Mouse (Mus musculus): ENCODE measurements at regions not wholly inside any gene's neighbourhood (a gene's known extent, or its start where the extent isn't known, plus 50 kb on each side); places are given as distances from the start of the nearest gene placed in this dataset.
"Not testable (repeated sequence)": the region's sequence is repeated elsewhere in the genome, so short reads cannot be mapped to it uniquely, and the experiment has no call there.

DNA sequence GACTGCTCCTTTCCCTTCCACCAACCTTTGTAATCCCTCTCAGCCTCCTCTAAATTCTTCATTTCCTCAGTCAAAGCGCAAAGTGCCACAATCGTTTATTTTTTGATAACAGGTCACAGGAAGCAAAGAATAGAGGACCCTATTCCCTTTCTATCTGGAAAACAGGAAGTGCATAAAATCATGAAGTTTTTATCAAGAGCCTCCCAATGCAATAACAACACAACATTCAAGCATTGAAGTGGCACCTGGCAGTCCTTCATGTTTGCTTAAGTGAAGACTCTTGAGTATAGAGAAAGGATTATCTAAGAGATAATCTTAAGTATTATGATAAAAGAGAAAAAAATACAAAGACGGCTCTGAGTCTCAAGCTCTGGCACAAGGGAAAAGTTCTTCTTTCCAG, 111.9 kb downstream of the Ibtk start:
- WGBS: 65% methylated on average over 3 of the region's 3 CpGs
- no peak overlapping the region for H3K4me3 ChIP-seq (ENCODE audit: extremely low read depth, insufficient read depth, insufficient read length)
- TF ChIP-seq POLR2A (IDR thresholded peaks at IDR 0.05; ENCODE audit: low read depth, low read length) (no peak), CTCF (IDR thresholded peaks at IDR 0.05; ENCODE audit: extremely low read depth, insufficient read depth, insufficient read length, insufficient replicate concordance) (no peak)
- no peak overlapping the region for H3K27ac ChIP-seq (ENCODE audit: insufficient read depth, low read length)
- H3K4me1 ChIP-seq (ENCODE audit: control insufficient read depth, insufficient read depth, insufficient read length): no peaks in the 10 kb centered on the region
- no peaks in the 10 kb centered on the region for H3K36me3 ChIP-seq (ENCODE audit: control insufficient read depth, insufficient read depth, low read length)
- DNase-seq (ENCODE audit: low read depth in 1 of 2, low spot score in 2 of 2): no peak
- H3K27me3 ChIP-seq (ENCODE audit: control insufficient read depth, insufficient read depth, low read length): no peaks in the 10 kb centered on the region

- H3K27me3 ChIP-seq (ENCODE audit: control insufficient read depth, insufficient read depth, low read length): no peaks in the 10 kb centered on the region
- 69% methylated on average over 3 of the region's 3 CpGs for WGBS
- no peak overlapping the region for H3K4me3 ChIP-seq (ENCODE audit: extremely low read depth, insufficient read depth, insufficient read length)
- H3K27ac ChIP-seq (ENCODE audit: insufficient read depth, low read length): no peak overlapping the region
- TF ChIP-seq POLR2A (IDR thresholded peaks at IDR 0.05; ENCODE audit: low read depth, low read length) (no peak), CTCF (IDR thresholded peaks at IDR 0.05; ENCODE audit: extremely low read depth, insufficient read depth, insufficient read length, insufficient replicate concordance) (no peak)
- no peaks in the 10 kb centered on the region for H3K36me3 ChIP-seq (ENCODE audit: control insufficient read depth, insufficient read depth, low read length)
- no peaks in the 10 kb centered on the region for H3K4me1 ChIP-seq (ENCODE audit: control insufficient read depth, insufficient read depth, insufficient read length)
- no peak for DNase-seq (ENCODE audit: low read depth in 1 of 2, low spot score in 2 of 2)
These were observed 113.0 kb downstream of the Ibtk start for GRCm38 (mm10) chr9:85636131-85636447.

DNA sequence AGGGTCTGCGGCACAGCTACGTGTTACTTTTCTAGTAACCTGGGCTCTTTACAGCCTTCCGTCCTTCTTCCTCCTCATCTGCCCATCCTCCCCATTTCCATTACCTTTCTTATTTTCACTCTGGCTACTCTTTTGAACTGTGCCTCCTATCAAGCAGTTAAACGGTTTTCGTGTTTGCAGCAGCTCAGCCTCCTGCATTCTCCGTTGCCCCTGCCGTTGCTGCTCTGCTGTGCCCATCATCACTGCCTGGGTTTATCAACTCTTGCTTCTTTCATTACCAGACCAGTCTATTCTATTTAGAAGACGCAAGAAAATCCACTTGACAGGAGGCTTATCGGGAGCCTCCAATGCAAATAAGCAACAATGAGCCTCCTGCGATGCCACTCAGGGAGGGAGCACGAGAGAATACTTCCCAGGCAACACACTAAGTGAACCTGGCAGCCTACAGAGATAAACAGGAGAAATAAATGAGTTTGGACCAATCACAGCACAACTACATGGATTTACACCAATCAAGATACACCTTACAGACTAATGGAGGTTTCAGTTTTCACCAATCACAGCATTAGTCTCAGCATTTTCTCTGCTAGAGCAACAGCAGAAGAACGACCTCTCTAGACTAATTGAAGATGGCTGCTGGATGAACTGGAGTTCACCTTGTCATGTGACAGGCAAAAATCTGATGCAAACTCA, 113.5 kb downstream of the Ibtk start:
- WGBS: 90% methylated on average over 12 of the region's 12 CpGs
- no peak for TF ChIP-seq POLR2A (IDR thresholded peaks at IDR 0.05; ENCODE audit: low read depth, low read length)
- no peak for TF ChIP-seq CTCF (IDR thresholded peaks at IDR 0.05; ENCODE audit: extremely low read depth, insufficient read depth, insufficient read length, insufficient replicate concordance)
- Histone ChIP-seq H3K36me3 (ENCODE audit: control insufficient read depth, insufficient read depth, low read length) (no peaks in the 10 kb centered on the region), H3K27ac (ENCODE audit: insufficient read depth, low read length) (no peak overlapping the region), H3K4me3 (ENCODE audit: extremely low read depth, insufficient read depth, insufficient read length) (no peak overlapping the region), H3K4me1 (ENCODE audit: control insufficient read depth, insufficient read depth, insufficient read length) (no peaks in the 10 kb centered on the region), H3K27me3 (ENCODE audit: control insufficient read depth, insufficient read depth, low read length) (no peaks in the 10 kb centered on the region)
- no peak for DNase-seq (ENCODE audit: low read depth in 1 of 2, low spot score in 2 of 2)

DNA sequence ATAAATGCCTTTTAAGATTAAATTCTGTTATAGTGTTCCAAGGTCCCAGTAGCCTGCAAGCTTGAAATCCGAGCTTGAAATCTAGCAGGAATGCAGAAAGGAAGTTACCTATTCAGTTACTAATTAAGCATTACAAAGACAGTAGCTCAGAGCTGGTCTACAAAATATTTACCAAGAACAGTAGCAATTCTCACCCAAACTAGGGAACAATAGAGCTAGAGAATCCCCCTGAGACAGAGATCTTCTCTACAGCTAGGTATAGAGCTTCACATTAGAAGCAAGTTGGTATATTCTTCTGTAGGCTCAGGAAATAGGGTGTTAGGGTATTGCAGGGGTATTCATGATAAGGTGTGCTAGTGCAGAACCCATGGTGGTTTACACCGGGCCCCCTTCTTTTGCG, 114.3 kb downstream of the Ibtk start:
- H3K27me3 ChIP-seq (ENCODE audit: control insufficient read depth, insufficient read depth, low read length); H3K27ac ChIP-seq (ENCODE audit: insufficient read depth, low read length); H3K4me3 ChIP-seq (ENCODE audit: extremely low read depth, insufficient read depth, insufficient read length); DNase-seq (ENCODE audit: low read depth in 1 of 2, low spot score in 2 of 2); H3K36me3 ChIP-seq (ENCODE audit: control insufficient read depth, insufficient read depth, low read length); H3K4me1 ChIP-seq (ENCODE audit: control insufficient read depth, insufficient read depth, insufficient read length): not testable (repeated sequence)
- 87% methylated on average over 3 of the region's 3 CpGs for WGBS

DNA sequence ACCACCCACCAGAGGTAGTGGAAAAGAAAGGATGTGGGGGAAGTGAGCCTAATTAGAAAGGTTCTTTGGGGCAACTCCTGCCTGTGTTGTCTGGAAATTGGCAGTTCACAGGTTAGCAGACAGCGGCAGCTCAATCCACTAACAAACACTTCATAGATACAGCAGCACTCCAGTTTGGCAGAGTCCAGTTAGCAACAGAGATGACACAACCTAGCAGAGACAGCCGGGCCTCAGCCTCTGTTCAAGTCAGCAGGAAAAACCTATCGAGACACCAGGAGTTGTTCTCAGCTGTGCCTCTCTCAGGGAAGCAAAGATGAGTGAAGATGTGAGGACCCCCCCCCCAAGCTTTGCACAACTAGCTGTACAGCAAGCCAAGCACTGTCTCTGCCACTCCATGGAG, 131.2 kb downstream of the Ibtk start:
- TF ChIP-seq POLR2A (IDR thresholded peaks at IDR 0.05; ENCODE audit: low read depth, low read length): no peak
- no peak for TF ChIP-seq CTCF (IDR thresholded peaks at IDR 0.05; ENCODE audit: extremely low read depth, insufficient read depth, insufficient read length, insufficient replicate concordance)
- 86% methylated on average over 3 of the region's 3 CpGs for WGBS
- H3K4me3 ChIP-seq (ENCODE audit: extremely low read depth, insufficient read depth, insufficient read length): no peak overlapping the region
- DNase-seq (ENCODE audit: low read depth in 1 of 2, low spot score in 2 of 2): no peak
- no peaks in the 10 kb centered on the region for H3K36me3 ChIP-seq (ENCODE audit: control insufficient read depth, insufficient read depth, low read length)
- H3K27me3 ChIP-seq (ENCODE audit: control insufficient read depth, insufficient read depth, low read length): no peaks in the 10 kb centered on the region
- no peak overlapping the region for H3K27ac ChIP-seq (ENCODE audit: insufficient read depth, low read length)
- H3K4me1 ChIP-seq (ENCODE audit: control insufficient read depth, insufficient read depth, insufficient read length): no peaks in the 10 kb centered on the region

DNA sequence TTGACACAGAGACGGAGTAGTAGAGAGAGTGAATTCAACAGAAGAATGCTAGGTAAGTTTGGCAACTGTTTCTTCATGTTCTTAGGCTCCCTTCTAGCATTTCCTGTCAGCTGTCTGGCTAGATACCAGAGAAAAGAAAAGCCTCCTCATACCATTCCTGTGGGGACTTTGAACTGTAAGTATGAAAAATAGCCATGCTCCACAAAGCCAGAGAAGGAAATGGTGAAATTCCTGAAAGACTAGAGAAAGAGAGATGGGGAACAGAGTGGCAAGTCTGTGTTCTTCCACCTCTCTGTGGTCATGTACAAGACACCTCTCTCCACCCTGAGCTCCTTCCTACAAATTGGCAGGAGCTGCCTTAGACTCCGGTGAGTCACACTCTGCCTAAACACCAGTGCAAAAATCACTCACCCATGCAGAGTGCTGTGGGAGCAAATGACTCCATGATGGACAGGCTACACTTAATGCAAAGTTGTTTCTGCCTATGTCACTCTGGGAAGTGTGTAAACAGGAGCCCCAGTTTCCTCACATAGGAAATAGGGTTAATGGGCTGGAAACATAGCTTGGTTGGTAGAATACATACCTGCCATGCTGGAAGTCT, 131.9 kb downstream of the Ibtk start:
- 75% methylated on average over 2 of the region's 2 CpGs for WGBS
- TF ChIP-seq CTCF (IDR thresholded peaks at IDR 0.05; ENCODE audit: extremely low read depth, insufficient read depth, insufficient read length, insufficient replicate concordance) (no peak), POLR2A (IDR thresholded peaks at IDR 0.05; ENCODE audit: low read depth, low read length) (no peak)
- Histone ChIP-seq H3K36me3 (ENCODE audit: control insufficient read depth, insufficient read depth, low read length) (no peaks in the 10 kb centered on the region), H3K4me1 (ENCODE audit: control insufficient read depth, insufficient read depth, insufficient read length) (no peaks in the 10 kb centered on the region), H3K27ac (ENCODE audit: insufficient read depth, low read length) (no peak overlapping the region), H3K27me3 (ENCODE audit: control insufficient read depth, insufficient read depth, low read length) (no peaks in the 10 kb centered on the region), H3K4me3 (ENCODE audit: extremely low read depth, insufficient read depth, insufficient read length) (no peak overlapping the region)
- DNase-seq (ENCODE audit: low read depth in 1 of 2, low spot score in 2 of 2): no peak

GRCm38 (mm10) chr9:85616266-85616869, 132.8 kb downstream of the Ibtk start:
- no peak for TF ChIP-seq CTCF (IDR thresholded peaks at IDR 0.05; ENCODE audit: extremely low read depth, insufficient read depth, insufficient read length, insufficient replicate concordance)
- no peak for TF ChIP-seq POLR2A (IDR thresholded peaks at IDR 0.05; ENCODE audit: low read depth, low read length)
- H3K36me3 ChIP-seq (ENCODE audit: control insufficient read depth, insufficient read depth, low read length): no peaks in the 10 kb centered on the region
- 94% methylated on average over 12 of the region's 12 CpGs for WGBS
- no peak overlapping the region for H3K4me3 ChIP-seq (ENCODE audit: extremely low read depth, insufficient read depth, insufficient read length)
- no peak overlapping the region for H3K27ac ChIP-seq (ENCODE audit: insufficient read depth, low read length)
- H3K27me3 ChIP-seq (ENCODE audit: control insufficient read depth, insufficient read depth, low read length): no peaks in the 10 kb centered on the region
- DNase-seq (ENCODE audit: low read depth in 1 of 2, low spot score in 2 of 2): no peak
- H3K4me1 ChIP-seq (ENCODE audit: control insufficient read depth, insufficient read depth, insufficient read length): no peaks in the 10 kb centered on the region

Data from spleen, adult 2 months (tissue).